Mouse (Mus musculus): ENCODE measurements around the gene Vps52. TPM values are rescaled to one million over a fixed set of nuclear protein-coding genes. Genes with fewer than 3 reads are reported as not detected.

Vps52 gene
- polyA plus RNA-seq, 1 experiment from 2014 or later, result 43.8 TPM

DNA sequence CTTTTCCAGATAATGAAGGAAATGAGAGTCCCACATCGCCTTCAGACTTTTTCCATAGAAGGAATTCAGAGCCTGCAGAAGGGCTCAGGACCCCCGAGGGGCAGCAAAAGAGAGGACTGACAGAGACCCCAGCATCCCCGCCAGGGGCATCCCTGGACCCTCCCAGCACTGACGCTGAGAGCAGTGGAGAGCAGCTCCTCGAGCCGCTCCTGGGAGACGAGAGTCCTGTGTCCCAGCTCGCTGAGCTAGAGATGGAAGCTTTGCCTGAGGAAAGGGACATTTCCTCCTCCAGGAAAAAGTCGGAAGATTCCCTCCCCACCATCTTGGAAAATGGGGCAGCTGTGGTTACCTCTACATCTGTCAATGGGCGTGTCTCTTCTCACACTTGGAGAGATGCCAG, 42.3 kb upstream of the Vps52 start:
- Histone ChIP-seq H3K27ac (ENCODE audit: low read depth, low read length) (no peak overlapping the region), H3K4me2 (ENCODE audit: low read depth) (no peak overlapping the region), H3K9ac (ENCODE audit: low read length) (no peak overlapping the region), H3K36me3 (ENCODE audit: control insufficient read depth, insufficient read depth, low read length) (peaks cover 23% of the 10 kb centered on the region), H3K9me3 (ENCODE audit: control insufficient read depth, low read length) (no peaks in the 10 kb centered on the region), H3K27me3 (ENCODE audit: control insufficient read depth, insufficient read depth, low read length) (no peaks in the 10 kb centered on the region), H3K4me3 (ENCODE audit: low read depth, low read length) (no peak overlapping the region), H3K4me1 (ENCODE audit: control insufficient read depth, insufficient read depth, low read length) (peaks cover 14% of the 10 kb centered on the region)
- ATAC-seq (ENCODE audit: insufficient read depth, low FRiP score, low TSS enrichment) (no peak), DNase-seq (ENCODE audit: low spot score) (no peak)
- WGBS, result 94% methylated on average over 10 of the region's 10 CpGs

DNA sequence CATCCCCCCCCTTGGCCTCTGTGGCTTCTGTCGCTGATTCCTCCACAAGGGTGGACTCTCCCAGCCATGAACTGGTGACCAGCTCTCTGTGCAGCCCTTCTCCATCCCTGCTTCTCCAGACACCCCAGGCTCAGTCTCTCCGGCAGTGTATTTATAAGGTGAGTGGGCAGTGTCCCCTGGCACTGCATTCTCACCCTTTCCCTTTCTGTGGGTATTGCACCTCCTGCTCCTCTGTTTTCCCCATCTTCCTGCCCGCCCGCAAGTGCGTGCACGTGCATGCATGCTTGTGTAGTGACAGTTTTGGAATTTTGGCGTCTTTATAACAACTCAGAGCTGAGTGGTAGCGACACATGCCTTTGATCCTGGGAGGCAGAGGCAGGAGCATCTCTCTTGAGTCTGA, 41.7 kb upstream of the Vps52 start:
- H3K36me3 ChIP-seq (ENCODE audit: control insufficient read depth, insufficient read depth, low read length), result peaks cover 23% of the 10 kb centered on the region

DNA sequence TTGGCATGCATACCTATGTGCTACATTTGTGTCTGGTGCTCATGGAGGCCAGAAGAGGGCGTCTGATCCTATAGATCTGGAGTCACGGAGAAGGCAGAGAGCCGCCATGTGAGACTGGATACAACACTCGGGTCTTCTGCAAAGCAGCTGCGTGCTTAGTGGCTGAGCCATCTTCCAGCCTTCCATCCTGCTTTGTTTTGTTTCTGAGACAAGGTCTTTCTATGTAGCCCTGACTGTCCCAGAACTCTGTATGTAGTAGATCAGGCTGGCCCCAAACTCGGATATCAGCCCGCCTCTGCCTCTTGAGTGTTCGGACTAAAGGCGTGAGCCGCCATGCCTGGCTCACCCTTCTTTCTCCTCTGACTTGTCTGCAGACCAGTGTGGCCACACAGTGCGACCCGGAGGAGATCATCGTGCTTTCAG, 40.6 kb upstream of the Vps52 start:
- Histone ChIP-seq H3K27me3 (ENCODE audit: control insufficient read depth, insufficient read depth, low read length) (no peaks in the 10 kb centered on the region), H3K36me3 (ENCODE audit: control insufficient read depth, insufficient read depth, low read length) (peaks cover 23% of the 10 kb centered on the region), H3K9ac (ENCODE audit: low read length) (no peak overlapping the region), H3K4me3 (ENCODE audit: low read depth, low read length) (no peak overlapping the region; the same call in 1 of the 2 replicates), H3K4me1 (ENCODE audit: control insufficient read depth, insufficient read depth, low read length) (peaks cover 24% of the 10 kb centered on the region), H3K4me2 (ENCODE audit: low read depth) (no peak overlapping the region; the same call in 1 of the 2 replicates), H3K27ac (ENCODE audit: low read depth, low read length) (no peak overlapping the region), H3K9me3 (ENCODE audit: control insufficient read depth, low read length) (no peaks in the 10 kb centered on the region)
- ATAC-seq (ENCODE audit: insufficient read depth, low FRiP score, low TSS enrichment) (no peak), DNase-seq (ENCODE audit: low spot score) (no peak)
- WGBS, result 73% methylated on average over 13 of the region's 13 CpGs

More for the DNA sequence above, 41.7 kb upstream of the Vps52 start:
- no peak overlapping the region for H3K27ac ChIP-seq (ENCODE audit: low read depth, low read length)
- 96% methylated on average over 8 of the region's 8 CpGs for WGBS
- no peak for DNase-seq (ENCODE audit: low spot score)
- H3K4me3 ChIP-seq (ENCODE audit: low read depth, low read length), result no peak overlapping the region
- H3K9me3 ChIP-seq (ENCODE audit: control insufficient read depth, low read length), result no peaks in the 10 kb centered on the region
- H3K4me2 ChIP-seq (ENCODE audit: low read depth), result no peak overlapping the region
- peaks cover 17% of the 10 kb centered on the region for H3K4me1 ChIP-seq (ENCODE audit: control insufficient read depth, insufficient read depth, low read length)
- H3K9ac ChIP-seq (ENCODE audit: low read length), result no peak overlapping the region
- no peaks in the 10 kb centered on the region for H3K27me3 ChIP-seq (ENCODE audit: control insufficient read depth, insufficient read depth, low read length)
- ATAC-seq (ENCODE audit: insufficient read depth, low FRiP score, low TSS enrichment), result no peak

DNA sequence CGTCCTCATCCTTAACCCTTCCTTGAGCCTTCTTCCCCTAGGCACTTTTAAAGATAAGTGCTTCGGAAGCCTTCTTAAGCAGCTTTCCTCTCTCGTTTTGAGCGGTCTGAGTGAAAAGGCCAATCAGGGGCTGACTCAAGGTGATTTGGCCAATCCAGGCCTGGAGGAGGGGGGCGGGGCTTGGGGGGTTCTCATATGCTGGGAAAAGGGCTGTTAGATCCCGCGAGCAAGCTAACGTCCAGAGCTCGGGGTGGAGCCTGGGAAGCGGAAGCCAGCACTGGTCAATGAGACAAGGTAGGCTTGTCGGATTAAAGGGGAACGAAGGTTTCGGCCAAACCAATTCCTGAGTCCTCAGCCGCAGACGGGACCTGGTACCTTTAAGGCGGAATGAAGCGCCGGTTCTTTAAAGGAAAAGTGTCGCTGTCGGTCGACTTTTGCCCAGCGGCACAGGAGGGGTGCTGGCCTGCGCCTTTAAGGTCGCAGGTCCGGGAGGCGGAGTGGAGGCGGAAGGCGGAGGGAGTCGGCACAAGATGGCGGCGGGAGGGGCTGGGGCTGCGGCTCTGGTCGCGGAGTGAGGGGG, 39.9 kb upstream of the Vps52 start, which contains the start of the genes Tapbp and Zbtb22:
Tapbp (plus strand) TSS at position 229 of the 580 bp plus-strand sequence.
Zbtb22 (plus strand) TSS at position 234 of the 580 bp plus-strand sequence.
- peaks cover 23% of the 10 kb centered on the region for H3K36me3 ChIP-seq (ENCODE audit: control insufficient read depth, insufficient read depth, low read length)
- peak within 1 kb of the TSS; percentile 52 for H3K9ac ChIP-seq (ENCODE audit: low read length)
- H3K27me3 ChIP-seq (ENCODE audit: control insufficient read depth, insufficient read depth, low read length), result no peaks in the 10 kb centered on the region
- WGBS, result under 1% methylated on average over 31 of the region's 34 CpGs
- 0 out of 2 replicates have a peak within 1 kb of the TSS, but pooled peaks have one; percentile 63 for H3K27ac ChIP-seq (ENCODE audit: low read depth, low read length)
- H3K9me3 ChIP-seq (ENCODE audit: control insufficient read depth, low read length), result no peaks in the 10 kb centered on the region
- DNase-seq (ENCODE audit: low spot score) (peak; percentile 97), ATAC-seq (ENCODE audit: insufficient read depth, low FRiP score, low TSS enrichment) (peak; percentile 89)
- H3K4me3 ChIP-seq (ENCODE audit: low read depth, low read length), result peak within 1 kb of the TSS; percentile 50
- peaks cover 20% of the 10 kb centered on the region for H3K4me1 ChIP-seq (ENCODE audit: control insufficient read depth, insufficient read depth, low read length)
- peak within 1 kb of the TSS; percentile 54 for H3K4me2 ChIP-seq (ENCODE audit: low read depth)

DNA sequence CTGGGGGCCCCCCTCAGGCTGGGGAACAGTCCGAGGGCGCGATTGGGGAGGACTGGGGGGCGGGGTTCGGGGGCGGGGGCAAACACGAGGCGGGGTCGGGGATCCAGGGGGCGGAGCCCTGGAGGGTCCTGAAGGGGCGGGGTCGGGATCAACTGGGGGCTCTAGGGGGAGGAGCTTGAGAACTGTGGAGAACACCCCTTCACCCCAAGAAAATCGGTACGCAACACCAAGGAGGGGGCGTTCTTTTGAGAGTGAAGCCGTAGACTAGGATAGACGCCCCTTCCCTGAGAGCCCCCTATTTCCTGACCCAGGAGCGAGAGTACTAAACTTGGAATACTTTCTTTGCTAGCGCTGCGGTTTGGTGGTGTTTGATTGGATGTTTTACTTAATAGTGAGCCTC, 39.3 kb upstream of the Vps52 start:
- ATAC-seq (ENCODE audit: insufficient read depth, low FRiP score, low TSS enrichment) (peak; percentile 46), DNase-seq (ENCODE audit: low spot score) (no peak)
- Histone ChIP-seq H3K4me3 (ENCODE audit: low read depth, low read length) (peak overlapping the region; percentile 50), H3K4me1 (ENCODE audit: control insufficient read depth, insufficient read depth, low read length) (peaks cover 20% of the 10 kb centered on the region), H3K9me3 (ENCODE audit: control insufficient read depth, low read length) (no peaks in the 10 kb centered on the region), H3K27ac (ENCODE audit: low read depth, low read length) (0 out of 2 replicates have a peak overlapping the region, but pooled peaks have one; percentile 63), H3K4me2 (ENCODE audit: low read depth) (peak overlapping the region; percentile 54), H3K27me3 (ENCODE audit: control insufficient read depth, insufficient read depth, low read length) (no peaks in the 10 kb centered on the region), H3K36me3 (ENCODE audit: control insufficient read depth, insufficient read depth, low read length) (peaks cover 23% of the 10 kb centered on the region), H3K9ac (ENCODE audit: low read length) (peak overlapping the region; percentile 52)
- 1% methylated on average over 18 of the region's 20 CpGs for WGBS

DNA sequence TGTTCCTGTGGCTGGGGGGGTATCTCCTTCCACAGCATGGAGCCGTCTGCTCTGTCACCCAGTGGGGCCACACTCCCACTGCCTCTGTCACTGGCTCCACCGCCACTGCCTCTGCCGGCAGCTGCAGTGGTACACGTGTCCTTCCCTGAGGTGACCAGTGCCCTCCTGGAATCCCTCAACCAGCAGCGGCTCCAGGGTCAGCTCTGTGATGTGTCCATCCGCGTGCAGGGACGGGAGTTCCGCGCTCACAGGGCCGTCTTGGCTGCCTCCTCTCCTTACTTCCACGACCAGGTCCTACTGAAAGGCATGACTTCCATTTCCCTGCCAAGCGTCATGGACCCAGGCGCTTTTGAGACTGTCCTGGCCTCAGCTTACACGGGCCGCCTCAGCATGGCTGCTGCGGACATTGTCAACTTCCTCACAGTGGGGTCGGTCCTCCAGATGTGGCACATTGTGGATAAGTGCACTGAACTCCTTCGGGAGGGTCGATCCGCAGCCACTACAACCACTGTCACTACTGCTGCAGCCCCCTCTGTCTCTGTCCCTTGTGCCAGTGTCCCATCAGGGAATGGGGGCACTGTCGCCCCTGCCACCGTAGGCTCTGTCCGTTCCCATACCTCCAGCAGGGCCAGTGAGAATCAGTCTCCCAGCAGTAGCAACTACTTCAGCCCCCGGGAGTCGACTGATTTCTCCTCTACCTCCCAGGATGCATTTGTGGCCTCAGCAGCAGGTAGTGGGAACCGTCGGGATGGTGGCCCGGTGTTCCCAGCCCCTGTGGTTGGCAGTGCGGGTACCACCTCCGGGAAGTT, 38.6 kb upstream of the Vps52 start:
- Histone ChIP-seq H3K9me3 (ENCODE audit: control insufficient read depth, low read length) (no peaks in the 10 kb centered on the region), H3K27me3 (ENCODE audit: control insufficient read depth, insufficient read depth, low read length) (no peaks in the 10 kb centered on the region), H3K4me1 (ENCODE audit: control insufficient read depth, insufficient read depth, low read length) (peaks cover 20% of the 10 kb centered on the region), H3K4me3 (ENCODE audit: low read depth, low read length) (peak overlapping the region; percentile 50), H3K9ac (ENCODE audit: low read length) (no peak overlapping the region), H3K27ac (ENCODE audit: low read depth, low read length) (no peak overlapping the region), H3K36me3 (ENCODE audit: control insufficient read depth, insufficient read depth, low read length) (peaks cover 17% of the 10 kb centered on the region), H3K4me2 (ENCODE audit: low read depth) (peak overlapping the region; percentile 54)
- DNase-seq (ENCODE audit: low spot score), result no peak
- WGBS, result 78% methylated on average over 31 of the region's 31 CpGs
- ATAC-seq (ENCODE audit: insufficient read depth, low FRiP score, low TSS enrichment), result no peak

DNA sequence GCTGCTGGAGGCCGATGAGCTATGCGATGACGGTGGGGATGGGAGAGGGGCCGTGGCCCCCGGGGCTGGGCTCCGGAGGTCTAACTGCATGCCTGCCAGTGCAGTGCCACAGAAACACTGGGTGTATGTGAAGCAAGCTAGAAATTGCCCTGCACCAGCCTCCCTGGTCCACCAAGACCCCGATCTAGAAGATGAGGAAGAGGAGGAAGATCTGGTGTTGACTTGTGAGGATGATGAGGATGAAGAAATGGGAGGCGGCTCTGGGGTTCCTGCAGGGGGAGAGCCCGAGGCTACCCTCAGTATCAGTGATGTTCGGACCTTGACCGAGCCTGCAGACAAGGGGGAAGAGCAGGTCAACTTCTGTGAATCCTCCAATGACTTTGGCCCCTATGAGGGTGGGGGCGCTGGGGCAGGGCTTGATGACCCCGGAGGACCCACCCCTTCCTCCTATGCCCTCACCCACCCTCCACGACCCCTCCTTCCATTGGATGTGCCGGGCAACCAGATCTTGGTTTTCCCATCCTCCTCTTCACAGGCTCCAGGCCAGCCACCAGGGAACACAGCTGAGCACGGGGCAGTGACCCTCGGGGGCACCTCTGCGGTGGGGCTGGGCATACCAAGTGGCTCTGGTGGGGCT, 37.8 kb upstream of the Vps52 start:
- DNase-seq (ENCODE audit: low spot score), result no peak
- no peak overlapping the region; the same call in 1 of the 2 replicates for H3K9ac ChIP-seq (ENCODE audit: low read length)
- H3K4me2 ChIP-seq (ENCODE audit: low read depth), result no peak overlapping the region
- peaks cover 20% of the 10 kb centered on the region for H3K4me1 ChIP-seq (ENCODE audit: control insufficient read depth, insufficient read depth, low read length)
- 85% methylated on average over 18 of the region's 18 CpGs for WGBS
- H3K4me3 ChIP-seq (ENCODE audit: low read depth, low read length), result 0 out of 2 replicates have a peak overlapping the region, but pooled peaks have one; percentile 6
- H3K36me3 ChIP-seq (ENCODE audit: control insufficient read depth, insufficient read depth, low read length), result peaks cover 11% of the 10 kb centered on the region
- H3K27me3 ChIP-seq (ENCODE audit: control insufficient read depth, insufficient read depth, low read length), result no peaks in the 10 kb centered on the region
- ATAC-seq (ENCODE audit: insufficient read depth, low FRiP score, low TSS enrichment), result no peak
- H3K27ac ChIP-seq (ENCODE audit: low read depth, low read length), result no peak overlapping the region
- no peaks in the 10 kb centered on the region for H3K9me3 ChIP-seq (ENCODE audit: control insufficient read depth, low read length)

DNA sequence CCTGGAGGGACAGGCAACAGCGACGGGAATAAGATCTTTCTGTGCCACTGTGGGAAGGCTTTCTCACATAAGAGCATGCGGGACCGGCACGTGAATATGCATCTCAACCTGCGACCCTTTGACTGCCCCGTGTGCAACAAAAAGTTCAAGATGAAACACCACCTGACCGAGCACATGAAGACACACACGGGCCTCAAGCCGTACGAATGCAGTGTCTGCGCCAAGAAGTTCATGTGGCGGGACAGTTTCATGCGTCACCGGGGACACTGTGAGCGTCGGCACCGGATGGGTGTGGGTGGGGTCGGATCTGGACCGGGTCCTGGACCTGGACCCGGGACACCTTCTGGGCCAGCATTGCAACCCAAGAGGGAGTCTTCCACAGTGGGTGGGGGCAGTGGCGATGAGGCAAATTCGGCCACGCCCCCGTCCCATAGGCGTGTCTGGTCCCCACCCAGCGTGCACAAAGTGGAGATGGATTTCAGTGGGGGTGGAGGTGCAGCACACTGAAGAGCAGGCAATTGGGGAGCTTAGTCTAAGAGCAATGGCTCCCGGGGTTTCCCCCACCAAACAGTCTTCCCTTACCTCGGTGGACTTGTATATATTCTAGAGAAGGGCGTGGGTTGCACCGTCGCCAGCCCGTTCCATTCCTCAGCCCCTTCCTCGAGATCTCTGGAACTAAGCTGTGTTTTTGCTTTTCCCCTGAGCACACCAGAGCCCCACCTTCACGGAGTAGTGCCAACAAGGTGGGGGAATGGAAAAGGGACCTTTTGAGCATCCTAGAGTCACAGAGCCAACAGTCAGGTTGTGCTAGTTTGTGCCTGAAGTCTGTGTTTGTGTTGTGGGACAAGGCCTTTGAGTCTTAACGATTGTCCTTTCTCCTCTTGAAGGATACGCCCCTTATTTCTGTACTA, 37.1 kb upstream of the Vps52 start:
- peak overlapping the region; percentile 98 for H3K4me2 ChIP-seq (ENCODE audit: low read depth)
- H3K4me1 ChIP-seq (ENCODE audit: control insufficient read depth, insufficient read depth, low read length), result peaks cover 20% of the 10 kb centered on the region
- no peak overlapping the region for H3K27ac ChIP-seq (ENCODE audit: low read depth, low read length)
- 60% methylated on average over 37 of the region's 37 CpGs for WGBS
- ATAC-seq (ENCODE audit: insufficient read depth, low FRiP score, low TSS enrichment) (no peak), DNase-seq (ENCODE audit: low spot score) (no peak)
- H3K27me3 ChIP-seq (ENCODE audit: control insufficient read depth, insufficient read depth, low read length), result no peaks in the 10 kb centered on the region
- no peaks in the 10 kb centered on the region for H3K9me3 ChIP-seq (ENCODE audit: control insufficient read depth, low read length)
- H3K4me3 ChIP-seq (ENCODE audit: low read depth, low read length), result 0 out of 2 replicates have a peak overlapping the region, but pooled peaks have one; percentile 6
- H3K9ac ChIP-seq (ENCODE audit: low read length), result no peak overlapping the region; the same call in 1 of the 2 replicates
- H3K36me3 ChIP-seq (ENCODE audit: control insufficient read depth, insufficient read depth, low read length), result peaks cover 6% of the 10 kb centered on the region

Measured in neural tube, embryonic 11.5 days (tissue).